27 mouse cellular contexts compared by ENCODE assay signal in the genomic region with DNA sequence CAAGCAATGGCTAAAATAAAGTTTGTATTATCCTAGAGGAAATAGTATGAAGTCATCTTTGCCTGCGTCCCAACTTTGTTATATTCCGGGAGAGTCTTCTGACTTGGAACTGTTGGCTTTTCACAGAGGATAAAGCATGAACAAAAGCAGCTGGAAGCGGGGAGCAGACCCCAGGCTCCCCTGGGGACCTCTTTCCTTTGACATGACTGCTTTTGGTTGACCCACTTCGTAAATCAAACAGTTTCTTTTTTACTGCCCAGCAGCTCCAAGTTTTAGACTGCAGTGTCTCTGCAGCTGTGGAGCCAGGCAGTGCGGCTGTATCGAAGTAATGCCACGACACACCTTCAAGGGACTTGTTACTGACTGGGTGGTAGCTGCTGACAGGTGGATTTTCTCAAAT. TPM values are rescaled to one million over a fixed set of nuclear protein-coding genes. Genes with fewer than 3 reads are reported as not detected.
A peak's percentile ranks its signal among the peaks of the same experiment; 100 is the strongest.
DNase-seq lines count a peak whose midpoint lies in the region; ATAC-seq and TF ChIP-seq lines count a peak whose summit lies in the region.
"Had no signal": no experiment of that assay in that cellular context is flagged by ENCODE, and none has a peak within 500 bp of the region (broad histone marks: within the 10 kb centered on the region; RNA-seq: fewer than 3 reads in every experiment).

No protein-coding gene starts in this region.

- H3K9me3 ChIP-seq in midbrain, embryonic 13.5 days, result no peaks in the 10 kb centered on the region
- no peaks in the 10 kb centered on the region for H3K9me3 ChIP-seq in midbrain, embryonic 16.5 days (replicated peaks; ENCODE audit: control insufficient read depth, low read length, poor library complexity, severe bottlenecking)
- H3K9me3 ChIP-seq: forebrain, embryonic 15.5 days; G1E had no signal

- H3K4me1 ChIP-seq in kidney, adult 2 months (ENCODE audit: control insufficient read depth, insufficient read depth, low read length), result peaks cover 21% of the 10 kb centered on the region
- H3K4me1 ChIP-seq in midbrain, embryonic 13.5 days (replicated peaks), result peaks cover 49% of the 10 kb centered on the region
- peaks cover 30% of the 10 kb centered on the region for H3K4me1 ChIP-seq in midbrain, embryonic 16.5 days (ENCODE audit: control insufficient read depth, insufficient read depth, low read length)

- no peak overlapping the region for H3K4me2 ChIP-seq in midbrain, embryonic 13.5 days (replicated peaks)
- no peak overlapping the region for H3K4me2 ChIP-seq in midbrain, embryonic 16.5 days (ENCODE audit: low read length)
- H3K4me2 ChIP-seq: forebrain, embryonic 15.5 days had no signal

- no peak for TF ChIP-seq CTCF in kidney, adult 2 months (conservative IDR thresholded peaks at IDR 0.05; ENCODE audit: insufficient read depth, insufficient read length, low read depth, low read length)

- ATAC-seq in midbrain, embryonic 13.5 days, result no peak
- no peak for ATAC-seq in midbrain, embryonic 16.5 days
- ATAC-seq: activated CD4-positive, CD25-positive, alpha-beta regulatory T cell, adult 4 months; forebrain, embryonic 15.5 days; hindbrain, embryonic 16.5 days; intestine, embryonic 16.5 days; liver, postnatal 0 days had no signal

- WGBS in kidney, adult 2 months, result 56% methylated on average over 7 of the region's 7 CpGs
- 69% methylated on average over 7 of the region's 7 CpGs for WGBS in midbrain, embryonic 13.5 days
- WGBS in midbrain, embryonic 16.5 days, result 58% methylated on average over 7 of the region's 7 CpGs

- DNase-seq in heart, adult 8-10 months (ENCODE audit: low spot score), result peak; percentile 20
- no peak for DNase-seq in heart, adult 11 months
- peak; percentile 51 for DNase-seq in kidney, postnatal 10 days
- no peak for DNase-seq in kidney, adult 2 months
- DNase-seq in cerebellum, postnatal 36 days, result no peak
- DNase-seq: adrenal gland, postnatal 10 days; cerebellum, adult 9-10 months; gastrocnemius, postnatal 36 days; liver, postnatal 0 days; lung, postnatal 10 days; right cerebral cortex, adult 18-20 months; thymus, postnatal 25 days had no signal

- TF ChIP-seq POLR2A in kidney, adult 2 months (IDR thresholded peaks at IDR 0.05; ENCODE audit: low read depth, low read length), result no peak

- H3K27ac ChIP-seq in kidney, adult 2 months (ENCODE audit: insufficient read depth, low read depth, low read length), result no peak overlapping the region
- H3K27ac ChIP-seq in midbrain, embryonic 13.5 days, result no peak overlapping the region
- no peak overlapping the region for H3K27ac ChIP-seq in midbrain, embryonic 16.5 days (ENCODE audit: low read length)
- H3K27ac ChIP-seq: forebrain, embryonic 15.5 days; kidney, postnatal 0 days had no signal

- no peaks in the 10 kb centered on the region for H3K27me3 ChIP-seq in kidney, adult 2 months (replicated peaks; ENCODE audit: control insufficient read depth, insufficient read depth, low read length)
- no peaks in the 10 kb centered on the region for H3K27me3 ChIP-seq in midbrain, embryonic 13.5 days
- no peaks in the 10 kb centered on the region for H3K27me3 ChIP-seq in midbrain, embryonic 16.5 days (ENCODE audit: control insufficient read depth, insufficient read depth, low read depth, low read length)
- H3K27me3 ChIP-seq: forebrain, embryonic 15.5 days had no signal

- H3K36me3 ChIP-seq in kidney, adult 2 months (ENCODE audit: control insufficient read depth, insufficient read depth, low read length), result no peaks in the 10 kb centered on the region
- no peaks in the 10 kb centered on the region for H3K36me3 ChIP-seq in midbrain, embryonic 13.5 days
- no peaks in the 10 kb centered on the region for H3K36me3 ChIP-seq in midbrain, embryonic 16.5 days (ENCODE audit: control insufficient read depth, insufficient read depth, low read length)
- H3K36me3 ChIP-seq: forebrain, embryonic 15.5 days had no signal

- H3K9ac ChIP-seq in midbrain, embryonic 13.5 days (replicated peaks), result 0 out of 2 replicates have a peak overlapping the region, but pooled peaks have one; percentile 15
- H3K9ac ChIP-seq in midbrain, embryonic 16.5 days (ENCODE audit: low read depth, low read length), result no peak overlapping the region
- H3K9ac ChIP-seq: forebrain, embryonic 15.5 days; liver, postnatal 0 days had no signal

- H3K4me3 ChIP-seq in kidney, adult 2 months (ENCODE audit: insufficient read depth, low read depth, low read length), result no peak overlapping the region
- H3K4me3 ChIP-seq in midbrain, embryonic 13.5 days (replicated peaks), result no peak overlapping the region
- no peak overlapping the region for H3K4me3 ChIP-seq in midbrain, embryonic 16.5 days (ENCODE audit: low read depth, low read length)
- H3K4me3 ChIP-seq: forebrain, embryonic 15.5 days had no signal

RNA-seq across cellular contexts. Expression of a gene that starts 3.9 kb away (rescaled TPM):
- 10 to 100 TPM; 47.8 to 52.8 (median 49.4) TPM for total RNA-seq in heart, adult 8-10 months (2022)
- polyA plus RNA-seq in kidney, adult 2 months (2012; rRNA removed), result 73.1 and 91.8 TPM in 2 replicates
- 10.7 and 14.2 TPM in 2 replicates for polyA plus RNA-seq in midbrain, embryonic 13.5 days (2015; fragmentation: Nextera tagmentation; extraction: Ambion mirVana)
- polyA plus RNA-seq in midbrain, embryonic 16.5 days (2015; fragmentation: Nextera tagmentation; extraction: Ambion mirVana), result 16.7 and 18.2 TPM in 2 replicates

RNA-seq across cellular contexts. Expression of a gene that starts 26.7 kb away (rescaled TPM):
- 1 to 10 TPM; 6.2 to 8.6 (median 8.2) TPM for total RNA-seq in heart, adult 8-10 months (2022)
- 16.6 and 18.0 TPM in 2 replicates for polyA plus RNA-seq in kidney, adult 2 months (2012; rRNA removed)
- polyA plus RNA-seq in midbrain, embryonic 13.5 days (2015; fragmentation: Nextera tagmentation; extraction: Ambion mirVana), result 5.2 and 6.5 TPM in 2 replicates
- polyA plus RNA-seq in midbrain, embryonic 16.5 days (2015; fragmentation: Nextera tagmentation; extraction: Ambion mirVana), result 17.9 and 19.6 TPM in 2 replicates
- polyA plus RNA-seq: G1E had no signal

RNA-seq across cellular contexts. Expression of a gene that starts 33.8 kb away (rescaled TPM):
- not detected for total RNA-seq in heart, adult 8-10 months (2022)
- polyA plus RNA-seq in kidney, adult 2 months (2012; rRNA removed), result not detected in 2 replicates
- polyA plus RNA-seq in midbrain, embryonic 13.5 days (2015; fragmentation: Nextera tagmentation; extraction: Ambion mirVana), result not detected in 2 replicates
- polyA plus RNA-seq in midbrain, embryonic 16.5 days (2015; fragmentation: Nextera tagmentation; extraction: Ambion mirVana), result not detected in 2 replicates
- total RNA-seq: adrenal gland, postnatal 10 days; G1E; gastrocnemius, postnatal 36 days; left cerebral cortex, adult 8-10 months; liver, adult 2 months; megakaryocyte progenitor cell, adult 5-6 weeks; midbrain, postnatal 0 days had no signal
- polyA plus RNA-seq: activated CD4-positive, CD25-positive, alpha-beta regulatory T cell, adult 4 months; forebrain, embryonic 15.5 days; G1E; heart, postnatal 0 days; hindbrain, embryonic 16.5 days; intestine, embryonic 16.5 days; kidney, postnatal 0 days; liver, adult 2 months; liver, postnatal 0 days; midbrain, postnatal 0 days; small intestine, adult 2 months; testis, adult 2 months had no signal

RNA-seq across cellular contexts. Expression of a gene that starts 41.4 kb away (rescaled TPM):
- 100 to 1,000 TPM; 218 to 249 (median 234) TPM for total RNA-seq in heart, adult 8-10 months (2022)
- polyA plus RNA-seq in kidney, adult 2 months (2012; rRNA removed), result 335 and 398 TPM in 2 replicates
- 827 and 844 TPM in 2 replicates for polyA plus RNA-seq in midbrain, embryonic 13.5 days (2015; fragmentation: Nextera tagmentation; extraction: Ambion mirVana)
- polyA plus RNA-seq in midbrain, embryonic 16.5 days (2015; fragmentation: Nextera tagmentation; extraction: Ambion mirVana), result 719 and 737 TPM in 2 replicates

RNA-seq across cellular contexts. Expression of a gene that starts 47.6 kb away (rescaled TPM):
- not detected for total RNA-seq in heart, adult 8-10 months (2022)
- polyA plus RNA-seq in kidney, adult 2 months (2012; rRNA removed), result 2.8 and 3.3 TPM in 2 replicates
- 0.35 and 0.42 TPM in 2 replicates for polyA plus RNA-seq in midbrain, embryonic 13.5 days (2015; fragmentation: Nextera tagmentation; extraction: Ambion mirVana)
- polyA plus RNA-seq in midbrain, embryonic 16.5 days (2015; fragmentation: Nextera tagmentation; extraction: Ambion mirVana), result 0.29 TPM in 1 of 2 replicates, not detected in the other
- total RNA-seq: G1E; gastrocnemius, postnatal 36 days; left cerebral cortex, adult 8-10 months; megakaryocyte progenitor cell, adult 5-6 weeks; midbrain, postnatal 0 days had no signal
- polyA plus RNA-seq: activated CD4-positive, CD25-positive, alpha-beta regulatory T cell, adult 4 months; G1E; heart, postnatal 0 days; testis, adult 2 months had no signal

Comparison
In these comparisons a context has a peak if more than half of its experiments do, and no peak if none do; other contexts are left out.
1. DNase-seq: peak in heart, adult 8-10 months (single experiment) and kidney, postnatal 10 days (single experiment); none in heart, adult 11 months (single experiment), kidney, adult 2 months (single experiment) and cerebellum, postnatal 36 days (0 of 2).